In the genomic region with DNA sequence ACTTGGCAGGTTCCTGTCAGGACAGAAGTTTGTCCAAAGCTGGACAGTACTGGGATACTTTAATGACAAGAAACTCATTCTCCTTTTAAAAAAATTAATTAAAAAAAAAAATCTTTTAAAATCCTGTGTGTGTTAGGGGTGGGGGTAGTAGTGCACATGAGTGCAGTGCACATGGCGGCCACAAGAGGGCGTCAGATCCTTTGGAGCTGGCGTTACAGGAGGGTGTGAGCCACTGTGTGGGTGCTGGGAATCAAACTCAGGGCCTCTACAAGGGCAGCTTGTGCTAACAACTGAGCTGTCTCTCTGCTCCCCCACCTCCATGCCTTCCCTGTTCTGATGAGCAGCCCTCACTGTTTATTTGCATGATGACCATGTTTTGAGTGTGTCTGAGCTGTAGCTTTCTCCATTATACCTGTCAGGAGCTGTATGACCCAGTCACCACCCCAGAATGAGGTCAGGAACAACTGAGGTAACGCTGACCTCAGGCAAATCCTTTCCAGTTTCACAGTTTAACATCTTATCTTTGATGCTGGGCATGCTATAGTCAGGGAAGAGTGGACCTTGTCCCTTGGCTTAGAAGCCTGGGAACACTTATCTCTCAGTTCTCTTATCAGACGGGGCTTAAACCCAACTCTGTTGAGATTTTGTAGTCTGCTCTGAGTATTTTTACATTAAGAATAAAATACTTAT, we compare ENCODE assay signal across 1 mouse cellular context.
TF ChIP-seq lines count a peak whose summit lies in the region.

No protein-coding gene starts in this region.

TF ChIP-seq in MEL, 35 proteins besides CTCF, POLR2A, EP300 and RAD21 (continued from another document):
- TF ChIP-seq ETS1 (IDR thresholded peaks at IDR 0.05; ENCODE audit: low read depth, low read length), result no peak
- no peak for TF ChIP-seq UBTF (IDR thresholded peaks at IDR 0.05; ENCODE audit: borderline replicate concordance, insufficient read depth, low read depth, low read length)
- TF ChIP-seq USF2 (IDR thresholded peaks at IDR 0.05; ENCODE audit: borderline replicate concordance in 1 of 2, insufficient read depth in 1 of 2, low read depth in 1 of 2, low read length in 2 of 2), result no peak
- no peak for TF ChIP-seq SIN3A (IDR thresholded peaks at IDR 0.05; ENCODE audit: low read length)
- no peak for TF ChIP-seq CHD1 (IDR thresholded peaks at IDR 0.05; ENCODE audit: low read depth, low read length)
- TF ChIP-seq JUND (IDR thresholded peaks at IDR 0.05; ENCODE audit: low read depth, low read length), result no peak
- TF ChIP-seq GABPA (IDR thresholded peaks at IDR 0.05; ENCODE audit: low read depth, low read length), result no peak
